ENCODE assay signal across 13 mouse cellular contexts in the genomic region with DNA sequence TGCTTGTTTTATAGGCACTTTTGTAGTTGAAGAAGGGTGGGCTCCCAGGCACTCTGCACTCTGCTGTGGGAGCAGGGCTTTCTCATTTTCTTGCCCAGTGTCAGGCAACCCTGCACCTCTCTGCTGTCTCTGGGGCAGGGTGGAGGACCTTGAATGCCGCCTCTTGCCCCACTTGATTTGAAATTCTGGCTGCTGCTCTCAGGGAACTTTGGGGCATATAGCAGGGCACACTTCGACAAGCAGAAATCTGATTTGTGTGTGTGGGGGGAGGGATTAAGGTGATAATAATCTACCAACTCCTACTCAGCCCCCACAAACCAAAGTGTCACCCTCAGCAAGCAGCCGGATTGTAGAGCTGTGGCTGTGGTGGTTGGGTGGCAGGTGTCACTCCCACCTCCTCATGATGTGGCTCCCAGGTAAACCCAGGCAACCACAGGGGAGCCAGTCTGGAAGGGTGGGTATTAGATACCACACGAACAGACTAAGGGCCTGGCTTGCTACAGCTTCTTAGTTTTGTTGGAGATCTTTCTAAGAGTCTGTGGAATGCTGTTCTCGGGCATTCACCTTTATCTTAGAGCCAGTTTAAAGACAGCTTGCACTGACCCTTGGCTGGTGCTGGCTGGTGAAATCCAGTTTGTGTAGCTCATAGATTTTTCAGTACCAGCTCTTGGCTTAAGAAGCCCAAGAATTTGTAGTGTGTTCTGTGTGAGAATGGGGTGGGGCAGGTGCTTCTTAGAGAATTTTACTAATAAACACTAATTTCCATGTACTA.
DNase-seq lines count a peak whose midpoint lies in the region; ATAC-seq and TF ChIP-seq lines count a peak whose summit lies in the region.
"Had no signal": no experiment of that assay in that cellular context is flagged by ENCODE, and none has a peak within 500 bp of the region (broad histone marks: within the 10 kb centered on the region; RNA-seq: fewer than 3 reads in every experiment).

No protein-coding gene starts in this region.

- peak overlapping the region; percentile 43 for H3K27ac ChIP-seq in gastrocnemius, adult 2 months
- no peak overlapping the region for H3K27ac ChIP-seq in intestine, embryonic 16.5 days (ENCODE audit: low read length)
- H3K27ac ChIP-seq: heart, embryonic 13.5 days; hindbrain, postnatal 0 days; midbrain, embryonic 15.5 days had no signal

- intact Hi-C loops in gastrocnemius, adult 2 months (cut with DNase I), result no loop called here
- intact Hi-C loops in left cerebral cortex, postnatal 25 days (cut with DNase I), result no loop called here

- H3K4me3 ChIP-seq in gastrocnemius, adult 2 months, result no peak overlapping the region
- no peak overlapping the region for H3K4me3 ChIP-seq in intestine, embryonic 16.5 days (ENCODE audit: low read length)
- H3K4me3 ChIP-seq: heart, embryonic 13.5 days; midbrain, embryonic 15.5 days had no signal

- H3K4me1 ChIP-seq in intestine, embryonic 16.5 days (ENCODE audit: control insufficient read depth, insufficient read depth, low read length), result peaks cover 31% of the 10 kb centered on the region

- ATAC-seq in intestine, embryonic 16.5 days, result peak; percentile 32; the same call in 1 of the 2 replicates
- ATAC-seq: hindbrain, postnatal 0 days; midbrain, embryonic 15.5 days had no signal

- WGBS in intestine, embryonic 16.5 days, result 59% methylated on average over 5 of the region's 5 CpGs

- no peaks in the 10 kb centered on the region for H3K27me3 ChIP-seq in intestine, embryonic 16.5 days (replicated peaks; ENCODE audit: control insufficient read depth, insufficient read depth, low read length)
- H3K27me3 ChIP-seq: heart, embryonic 13.5 days; midbrain, embryonic 15.5 days had no signal

- no peak for TF ChIP-seq CTCF in gastrocnemius, adult 2 months (IDR thresholded peaks at IDR 0.05)

- H3K36me3 ChIP-seq in intestine, embryonic 16.5 days (ENCODE audit: control insufficient read depth, insufficient read depth, low read length), result no peaks in the 10 kb centered on the region
- H3K36me3 ChIP-seq: midbrain, embryonic 15.5 days had no signal

- no peaks in the 10 kb centered on the region for H3K9me3 ChIP-seq in intestine, embryonic 16.5 days (ENCODE audit: control insufficient read depth, low read length)
- H3K9me3 ChIP-seq: heart, embryonic 13.5 days; midbrain, embryonic 15.5 days had no signal

- H3K9ac ChIP-seq in intestine, embryonic 16.5 days (ENCODE audit: low read depth, low read length), result no peak overlapping the region
- H3K9ac ChIP-seq: heart, embryonic 13.5 days; midbrain, embryonic 15.5 days had no signal

- DNase-seq in gastrocnemius, adult 2 months, result no peak
- DNase-seq in gastrocnemius, adult 8-10 months (ENCODE audit: low spot score in 2 of 2), result no peak
- peak; percentile 31 for DNase-seq in CD4-positive, CD25-positive, alpha-beta regulatory T cell, adult 2 months (ENCODE audit: low read depth, low spot score)
- peak; percentile 48 for DNase-seq in lung, postnatal 25 days (ENCODE audit: low spot score)
- DNase-seq in cerebellum, postnatal 4 days (ENCODE audit: low spot score in 2 of 2), result no peak
- DNase-seq in left cerebral cortex, postnatal 25 days (ENCODE audit: low spot score in 2 of 2), result no peak
- no peak for DNase-seq in cerebellum, adult 18-20 months
- DNase-seq: B cell, adult 2 months; spleen, adult 18-20 months had no signal

- H3K4me2 ChIP-seq in intestine, embryonic 16.5 days (ENCODE audit: low read depth, low read length), result no peak overlapping the region
- H3K4me2 ChIP-seq: heart, embryonic 13.5 days; midbrain, embryonic 15.5 days had no signal

Comparison
In these comparisons a context has a peak if more than half of its experiments do, and no peak if none do; other contexts are left out.
1. DNase-seq: peak in CD4-positive, CD25-positive, alpha-beta regulatory T cell, adult 2 months (single experiment) and lung, postnatal 25 days (single experiment); none in gastrocnemius, adult 2 months (single experiment), gastrocnemius, adult 8-10 months (0 of 2), cerebellum, postnatal 4 days (0 of 2), left cerebral cortex, postnatal 25 days (0 of 2) and cerebellum, adult 18-20 months (0 of 2).